Mouse (Mus musculus) embryonic facial prominence, embryonic 11.5 days (tissue): ENCODE results near the gene Aldh4a1. TPM values are rescaled to one million over a fixed set of nuclear protein-coding genes. Genes with fewer than 3 reads are reported as not detected.

Experiments used
- ATAC-seq: fragments of 200-750 bp; cut with Nextera tagmentation; replicated peaks from 2 replicates; pipeline ENCODE4 v1.8.0; 2017; ENCODE audit warnings: low read depth; ENCODE audit not compliant: insufficient number of reproducible peaks, low FRiP score, low TSS enrichment
- DNase-seq: peaks from one replicate; pipeline ENCODE4 v3.0.0-alpha.2; 2015; ENCODE audit warnings: low spot score
- H3K27ac ChIP-seq: fragments of 300-500 bp; sonication (generic); replicated peaks from 2 replicates; pipeline ENCODE4 v1.5.1; 2014; ENCODE audit warnings: mild to moderate bottlenecking, low read depth, low read length, control low read depth
- H3K27me3 ChIP-seq: fragments of 300-500 bp; sonication (generic); 2 replicates; pipeline ENCODE4 v1.6.1; 2014; ENCODE audit warnings: mild to moderate bottlenecking, low read length, moderate library complexity, mixed read lengths; ENCODE audit not compliant: control insufficient read depth, insufficient read depth
- H3K36me3 ChIP-seq: fragments of 300-500 bp; sonication (generic); replicated peaks from 2 replicates; pipeline ENCODE4 v1.6.1; 2014; ENCODE audit warnings: low read depth, mild to moderate bottlenecking, low read length, moderate library complexity, mixed read lengths; ENCODE audit not compliant: control insufficient read depth, insufficient read depth
- H3K4me1 ChIP-seq: fragments of 300-500 bp; sonication (generic); 2 replicates; pipeline ENCODE4 v1.6.1; 2014; ENCODE audit warnings: low read length, mixed read lengths; ENCODE audit not compliant: control insufficient read depth, insufficient read depth
- H3K4me2 ChIP-seq: fragments of 300-500 bp; sonication (generic); 2 replicates; pipeline ENCODE4 v1.6.1; 2014; ENCODE audit warnings: low read depth, mild to moderate bottlenecking, control low read depth, low read length, moderate library complexity
- H3K4me3 ChIP-seq: fragments of 300-500 bp; sonication (generic); 2 replicates; pipeline ENCODE4 v1.5.1; 2014; ENCODE audit warnings: low read depth, low read length, control low read depth
- H3K9ac ChIP-seq: fragments of 300-500 bp; sonication (generic); replicated peaks from 2 replicates; pipeline ENCODE4 v1.6.1; 2014; ENCODE audit warnings: mild to moderate bottlenecking, control low read depth, low read length
- H3K9me3 ChIP-seq: fragments of 300-500 bp; sonication (generic); replicated peaks from 2 replicates; pipeline ENCODE4 v1.6.1; 2016; ENCODE audit warnings: mild to moderate bottlenecking, low read length, inconsistent platforms, mixed read lengths; ENCODE audit not compliant: control insufficient read depth
- WGBS: fragments of 180-500 bp; shearing (Covaris S2); extraction: QIAGEN DNeasy Blood & Tissue Kit; methylation state at CpG from one replicate; pipeline ENCODE4 v1.1.7; 2014; 5-methylcytosine and 5-hydroxymethylcytosine counted together
- polyA plus RNA-seq: library from polyadenylated mRNA; unstranded; fragments of >200 nt; fragmentation: Nextera tagmentation; extraction: Ambion mirVana; gene quantifications from 2 replicates; pipeline ENCODE4 v1.2.1, GENCODE M21; 2014

Gene Aldh4a1
- polyA plus RNA-seq, 1 experiment from 2014 or later: 13.1 TPM

DNA sequence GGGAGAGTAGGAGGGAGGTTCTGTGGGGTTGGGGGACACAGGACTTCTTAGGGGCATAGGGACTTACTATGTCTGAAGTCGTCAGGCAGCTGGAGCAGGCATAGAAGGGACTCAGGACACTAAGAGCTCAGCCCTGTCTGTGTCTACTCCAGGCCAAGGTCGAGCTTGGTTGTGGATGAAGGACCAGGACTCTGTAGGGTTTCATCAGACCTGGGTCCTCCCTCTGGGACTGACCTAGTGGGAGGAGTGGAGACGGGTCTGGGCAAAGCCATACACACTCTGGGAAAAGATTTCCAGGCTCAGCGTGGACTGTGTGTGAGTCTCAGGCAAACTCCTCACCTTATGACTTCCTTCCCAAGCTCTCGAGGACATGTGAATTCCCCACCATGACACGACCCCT, 2.9 kb upstream of the Aldh4a1 start:
- Histone ChIP-seq H3K4me3 (no peak overlapping the region), H3K36me3 (no peaks in the 10 kb centered on the region), H3K4me1 (no peaks in the 10 kb centered on the region), H3K9ac (no peak overlapping the region), H3K27ac (no peak overlapping the region), H3K27me3 (no peaks in the 10 kb centered on the region), H3K4me2 (no peak overlapping the region), H3K9me3 (no peaks in the 10 kb centered on the region)
- 77% methylated on average over 6 of the region's 6 CpGs for WGBS
- no peak for DNase-seq
- ATAC-seq: no peak

DNA sequence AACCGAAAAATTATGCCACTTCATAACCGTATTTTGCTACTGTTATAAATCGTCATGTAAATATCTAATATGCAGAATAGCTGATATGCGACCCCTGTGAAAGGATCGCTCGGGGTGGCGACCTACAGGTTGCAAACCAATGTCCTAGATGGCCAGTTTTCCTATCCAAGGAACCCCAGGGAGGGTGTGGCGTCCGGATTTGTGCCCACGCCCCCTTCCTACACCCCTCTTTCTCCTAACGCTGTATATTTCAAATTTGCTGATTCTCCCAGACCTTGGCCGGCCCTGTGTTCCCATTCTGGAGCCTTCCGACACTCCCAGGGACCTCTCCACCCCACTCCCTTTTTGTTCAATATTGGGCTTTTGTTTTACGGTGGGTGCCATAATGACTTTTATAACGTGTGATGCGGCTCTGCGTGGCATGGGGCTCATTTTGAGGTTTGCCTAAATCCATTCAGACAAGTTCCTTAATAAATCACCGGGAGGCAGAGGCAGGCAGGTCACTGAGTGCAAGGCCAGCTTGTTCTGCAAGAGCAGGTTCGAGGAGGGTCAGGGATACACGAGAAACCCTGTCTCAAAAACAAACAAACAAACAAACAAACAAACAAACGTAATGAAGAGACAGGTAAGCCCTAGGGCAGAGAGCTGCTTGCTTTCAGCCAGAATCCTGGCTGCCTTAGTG, 909 bp downstream of the Aldh4a1 start:
- Histone ChIP-seq H3K9ac (peak overlapping the region; percentile 55), H3K27me3 (no peaks in the 10 kb centered on the region), H3K4me2 (peak overlapping the region; percentile 67), H3K4me3 (peak overlapping the region; percentile 50), H3K36me3 (no peaks in the 10 kb centered on the region), H3K9me3 (no peaks in the 10 kb centered on the region), H3K27ac (no peak overlapping the region), H3K4me1 (no peaks in the 10 kb centered on the region)
- DNase-seq: no peak
- 26% methylated on average over 21 of the region's 21 CpGs for WGBS
- ATAC-seq: no peak

DNA sequence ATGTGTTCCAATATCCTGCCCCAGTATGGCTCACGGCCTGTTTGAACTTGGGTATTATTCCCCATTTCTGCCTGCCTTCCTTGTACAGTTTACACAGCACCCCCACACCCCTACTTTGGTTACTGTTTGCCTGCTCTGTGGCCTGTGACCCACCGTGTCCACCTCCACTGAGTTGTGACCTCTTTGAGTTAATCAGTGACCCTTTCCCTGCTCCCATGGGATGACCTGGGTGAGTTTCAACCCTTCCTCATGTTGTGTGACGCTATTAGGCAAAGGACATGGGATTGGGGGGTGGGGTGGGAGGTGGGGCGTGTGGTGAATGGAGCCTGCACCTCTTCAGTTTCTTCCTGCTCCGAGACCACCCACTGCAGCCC, 1.4 kb downstream of the Aldh4a1 start:
- Histone ChIP-seq H3K4me3 (no peak overlapping the region), H3K36me3 (no peaks in the 10 kb centered on the region), H3K27me3 (no peaks in the 10 kb centered on the region), H3K4me1 (no peaks in the 10 kb centered on the region), H3K27ac (no peak overlapping the region), H3K4me2 (no peak overlapping the region), H3K9me3 (no peaks in the 10 kb centered on the region), H3K9ac (no peak overlapping the region)
- no peak for DNase-seq
- 58% methylated on average over 5 of the region's 5 CpGs for WGBS
- ATAC-seq: no peak

DNA sequence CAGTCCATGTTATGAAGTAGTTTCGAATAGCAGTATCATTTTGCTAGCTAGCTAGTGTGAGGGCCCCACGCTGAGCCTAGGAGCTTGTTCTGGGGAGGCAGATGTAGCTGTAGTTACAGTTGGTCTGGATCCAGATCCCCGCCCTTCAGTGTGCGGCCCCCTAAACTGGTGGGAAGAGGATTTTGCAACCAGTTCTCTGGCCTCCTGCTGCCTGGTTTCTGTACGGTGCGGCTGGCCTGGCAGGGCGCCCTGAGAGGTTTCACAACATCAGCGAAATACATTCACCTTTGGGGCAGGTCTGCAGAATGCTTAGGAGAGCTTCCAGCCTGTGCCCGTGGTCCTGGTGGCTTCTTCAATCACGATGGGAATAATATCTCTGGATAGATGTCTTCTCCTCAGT, 2.0 kb downstream of the Aldh4a1 start:
- no peak for DNase-seq
- Histone ChIP-seq H3K9ac (no peak overlapping the region), H3K36me3 (no peaks in the 10 kb centered on the region), H3K27ac (no peak overlapping the region), H3K27me3 (no peaks in the 10 kb centered on the region), H3K4me3 (no peak overlapping the region), H3K9me3 (no peaks in the 10 kb centered on the region), H3K4me1 (no peaks in the 10 kb centered on the region), H3K4me2 (no peak overlapping the region)
- WGBS: 86% methylated on average over 10 of the region's 10 CpGs
- ATAC-seq: no peak

DNA sequence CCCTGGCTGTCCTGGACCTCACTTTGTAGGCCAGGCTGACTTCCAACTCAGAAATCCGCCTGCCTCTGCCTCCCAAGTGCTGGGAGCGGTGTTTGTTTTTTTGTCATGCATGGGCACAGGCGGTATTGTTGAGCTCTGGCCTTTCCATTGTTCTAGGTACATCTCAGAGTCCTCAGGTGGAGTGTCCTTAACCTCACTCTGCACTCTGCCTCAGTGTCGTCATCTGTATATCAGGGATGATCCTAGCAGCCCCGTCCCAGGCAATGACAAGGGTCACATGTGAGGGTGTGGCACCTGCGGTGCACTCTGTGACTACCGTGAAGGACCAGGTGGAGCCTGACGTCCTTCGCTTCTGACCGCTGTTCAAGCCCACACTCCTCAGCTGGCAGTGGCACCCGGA, 4.7 kb downstream of the Aldh4a1 start:
- Histone ChIP-seq H3K9ac (no peak overlapping the region), H3K9me3 (no peaks in the 10 kb centered on the region), H3K27ac (no peak overlapping the region), H3K27me3 (no peaks in the 10 kb centered on the region), H3K4me2 (no peak overlapping the region), H3K36me3 (no peaks in the 10 kb centered on the region), H3K4me3 (no peak overlapping the region), H3K4me1 (no peaks in the 10 kb centered on the region)
- DNase-seq (no peak), ATAC-seq (no peak)
- 93% methylated on average over 11 of the region's 11 CpGs for WGBS

DNA sequence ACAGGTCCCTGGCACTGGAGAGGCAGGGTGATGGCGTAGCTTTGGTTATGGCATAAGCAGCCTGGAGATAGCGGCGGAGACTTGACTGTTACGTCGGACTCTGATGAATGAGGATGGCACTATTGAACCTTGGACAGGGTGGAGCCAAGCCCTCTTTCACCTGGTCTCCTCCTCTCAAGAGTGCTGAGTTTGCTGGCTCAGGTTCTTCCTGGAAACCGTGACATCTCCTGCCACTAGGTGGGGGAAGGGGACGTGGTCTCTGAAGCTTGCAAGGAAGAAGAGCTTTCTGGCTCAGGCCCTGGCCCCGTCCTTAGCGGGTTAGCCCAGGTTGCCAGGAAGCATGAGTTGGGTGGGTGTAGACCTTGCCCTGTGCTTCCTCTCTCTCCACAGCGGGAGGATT, 7.5 kb downstream of the Aldh4a1 start:
- Histone ChIP-seq H3K36me3 (no peaks in the 10 kb centered on the region), H3K4me3 (no peak overlapping the region), H3K4me1 (no peaks in the 10 kb centered on the region), H3K27ac (no peak overlapping the region), H3K9me3 (no peaks in the 10 kb centered on the region), H3K27me3 (no peaks in the 10 kb centered on the region), H3K4me2 (no peak overlapping the region), H3K9ac (no peak overlapping the region)
- WGBS: 72% methylated on average over 10 of the region's 10 CpGs
- DNase-seq: no peak
- ATAC-seq: no peak

DNA sequence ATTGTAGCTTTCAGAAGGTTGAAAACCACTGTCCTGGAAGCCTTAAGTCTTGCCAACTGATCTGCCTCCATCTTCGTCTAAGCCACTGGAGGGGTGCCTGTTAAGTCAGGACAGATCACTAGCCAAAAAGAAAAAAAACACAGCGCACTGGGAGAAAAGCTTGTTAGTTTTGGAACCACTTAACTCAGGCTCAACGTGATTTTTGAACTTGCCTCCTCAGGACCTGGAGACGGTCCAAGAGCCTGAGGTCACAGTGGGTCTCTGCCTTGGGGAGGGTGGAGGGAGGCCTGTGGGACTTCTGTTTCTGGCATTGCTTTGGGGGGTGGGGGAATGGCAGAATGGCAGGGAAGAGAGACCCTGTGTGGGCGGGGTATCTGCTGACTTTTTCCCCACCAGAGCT, 8.5 kb downstream of the Aldh4a1 start:
- ATAC-seq: no peak

DNA sequence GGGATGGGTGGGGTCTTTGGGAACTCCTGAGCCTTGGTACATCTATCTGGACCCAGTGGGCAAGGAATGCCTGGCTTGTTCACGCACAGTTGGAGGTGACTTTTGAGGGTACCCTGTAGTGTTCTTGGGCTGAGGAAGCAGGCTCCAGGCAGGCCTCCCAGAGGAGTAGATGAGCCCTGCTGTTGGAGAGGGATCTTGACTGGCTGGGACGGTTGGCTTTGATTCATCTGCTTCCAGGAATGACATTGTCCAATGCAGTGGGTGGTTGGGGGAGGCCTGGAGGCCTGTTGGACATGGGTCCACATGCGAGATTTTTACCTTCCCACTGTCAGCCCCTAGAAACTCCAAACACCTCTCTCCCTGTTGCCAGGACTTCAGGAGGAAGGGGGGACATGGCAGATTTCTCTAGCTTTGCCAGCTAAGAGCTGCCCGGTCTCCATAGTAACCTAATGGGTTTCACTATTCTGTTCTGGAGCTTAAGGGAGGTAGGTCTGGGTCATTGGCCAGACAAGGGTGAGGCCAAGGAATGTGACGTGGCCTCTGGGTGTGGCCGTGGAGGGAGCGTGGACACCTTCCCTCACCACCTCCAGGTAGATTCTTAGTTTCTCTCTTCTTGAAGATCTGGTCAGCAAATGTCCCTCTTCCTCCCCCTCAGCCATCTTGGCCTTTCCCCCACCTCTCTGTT, 9.0 kb downstream of the Aldh4a1 start:
- H3K9me3 ChIP-seq: no peaks in the 10 kb centered on the region
- no peak for ATAC-seq
- 84% methylated on average over 7 of the region's 7 CpGs for WGBS

More for the DNA sequence above, 8.5 kb downstream of the Aldh4a1 start:
- no peaks in the 10 kb centered on the region for H3K36me3 ChIP-seq
- H3K9me3 ChIP-seq: no peaks in the 10 kb centered on the region
- no peaks in the 10 kb centered on the region for H3K4me1 ChIP-seq
- DNase-seq: no peak
- no peak overlapping the region for H3K4me2 ChIP-seq
- 71% methylated on average over 5 of the region's 5 CpGs for WGBS
- no peak overlapping the region for H3K27ac ChIP-seq
- no peak overlapping the region for H3K9ac ChIP-seq
- no peak overlapping the region for H3K4me3 ChIP-seq
- H3K27me3 ChIP-seq: no peaks in the 10 kb centered on the region

More for the DNA sequence above, 9.0 kb downstream of the Aldh4a1 start:
- no peak overlapping the region for H3K9ac ChIP-seq
- H3K4me3 ChIP-seq: no peak overlapping the region
- H3K27ac ChIP-seq: no peak overlapping the region
- no peaks in the 10 kb centered on the region for H3K4me1 ChIP-seq
- no peak for DNase-seq
- H3K4me2 ChIP-seq: no peak overlapping the region
- H3K36me3 ChIP-seq: no peaks in the 10 kb centered on the region
- no peaks in the 10 kb centered on the region for H3K27me3 ChIP-seq
